Comparison of ENCODE assay signal across 9 mouse cellular contexts in the genomic region with DNA sequence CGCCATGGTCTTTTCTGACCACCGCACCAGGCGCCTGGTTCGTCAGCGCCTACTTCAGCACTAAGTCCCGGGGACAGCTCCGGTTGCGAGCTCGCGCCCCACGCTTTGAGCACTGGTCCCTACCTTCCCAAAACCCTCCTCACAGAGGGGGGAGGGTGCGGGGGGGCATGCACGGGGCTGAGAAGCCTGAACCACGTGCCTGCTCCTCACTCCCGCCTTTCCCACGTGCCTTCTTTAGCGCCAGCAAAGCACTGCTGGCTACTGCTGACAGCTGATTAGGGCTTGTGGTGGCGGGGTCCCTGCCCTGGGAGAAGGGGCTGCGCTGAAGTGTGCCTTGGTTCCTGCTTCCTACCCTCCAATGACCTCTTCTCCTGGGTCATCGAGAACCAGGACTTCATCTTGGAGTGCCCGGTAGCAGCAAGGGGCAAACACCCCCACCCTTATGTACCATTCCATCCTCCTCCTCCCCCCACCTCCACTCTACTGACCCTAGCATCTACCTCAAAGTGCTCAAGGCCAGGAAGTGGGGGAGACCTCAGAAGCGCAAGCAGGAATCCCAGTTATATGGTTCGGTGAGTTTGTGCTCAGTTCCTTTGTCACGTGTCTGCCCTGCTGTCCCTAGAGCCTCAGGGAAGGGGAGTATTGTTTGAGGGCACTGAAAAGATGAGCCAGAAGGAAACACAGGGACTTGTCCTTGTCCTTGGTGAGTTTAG. TPM values are rescaled to one million over a fixed set of nuclear protein-coding genes. Genes with fewer than 3 reads are reported as not detected.
DNase-seq lines count a peak whose midpoint lies in the region; ATAC-seq and TF ChIP-seq lines count a peak whose summit lies in the region.
"Had no signal": no experiment of that assay in that cellular context is flagged by ENCODE, and none has a peak within 500 bp of the region (broad histone marks: within the 10 kb centered on the region; RNA-seq: fewer than 3 reads in every experiment).

Gene Cplx3, minus strand, starts transcription at position 143 of the 713 bp plus-strand sequence.

- no peak for ATAC-seq in inflammation-experienced regulatory T-cells, adult 6 months

- TF ChIP-seq CTCF in layer of hippocampus, adult 2 months (conservative IDR thresholded peaks at IDR 0.05) = no peak

- H3K4me1 ChIP-seq in hindbrain, embryonic 10.5 days (replicated peaks) = peaks cover 40% of the 10 kb centered on the region

- no peaks in the 10 kb centered on the region for H3K36me3 ChIP-seq in hindbrain, embryonic 10.5 days

- 6% methylated on average over 24 of the region's 24 CpGs for WGBS in hindbrain, embryonic 10.5 days

- H3K27me3 ChIP-seq in hindbrain, embryonic 10.5 days (ENCODE audit: insufficient read depth, poor library complexity, severe bottlenecking) = peaks cover 34% of the 10 kb centered on the region

- H3K4me3 ChIP-seq in hindbrain, embryonic 10.5 days = peak within 1 kb of the TSS; percentile 33
- H3K4me3 ChIP-seq in layer of hippocampus, adult 2 months = no peak within 1 kb of the TSS

- H3K27ac ChIP-seq in hindbrain, embryonic 10.5 days = no peak within 1 kb of the TSS
- H3K27ac ChIP-seq in layer of hippocampus, adult 2 months = no peak within 1 kb of the TSS

- intact Hi-C loops in left cerebral cortex, postnatal 36 days (cut with DNase I) = no loop called here

- no peaks in the 10 kb centered on the region for H3K9me3 ChIP-seq in hindbrain, embryonic 10.5 days

- peak; percentile 40 for DNase-seq in right cerebral cortex, postnatal 4 days
- DNase-seq in right cerebral cortex, postnatal 36 days (ENCODE audit: low spot score in 2 of 2) = no peak
- peak; percentile 80 for DNase-seq in embryo, embryonic 10 days (ENCODE audit: low spot score)
- peak; percentile 73 for DNase-seq in hindbrain, embryonic 10.5 days (ENCODE audit: low spot score)
- DNase-seq in left cerebral cortex, postnatal 36 days (ENCODE audit: low spot score in 2 of 2) = no peak
- DNase-seq in naive thymus-derived CD4-positive, alpha-beta T cell, adult 2 months (ENCODE audit: low read depth) = peak; percentile 43
- DNase-seq in layer of hippocampus, adult 2 months (ENCODE audit: low spot score in 2 of 2) = no peak

RNA-seq across cellular contexts. Expression of gene Cplx3, which starts in this region (rescaled TPM):
- polyA plus RNA-seq in hindbrain, embryonic 10.5 days (2016; fragmentation: Nextera tagmentation; extraction: Ambion mirVana) = 0.88 and 2.8 TPM in 2 replicates
- total RNA-seq in left cerebral cortex, postnatal 36 days (2021) = 10 to 100 TPM; 16.3 to 27.4 TPM
- total RNA-seq in layer of hippocampus, adult 2 months (2021) = 1 to 10 TPM; 3.7 to 5.9 TPM
- polyA plus RNA-seq in inflammation-experienced regulatory T-cells, adult 6 months (2017; shearing (Covaris generic)) = not detected
- total RNA-seq: neutrophil, adult 5-6 weeks had no signal

Comparison
In these comparisons a context has a peak if more than half of its experiments do, and no peak if none do; other contexts are left out.
1. DNase-seq: peak in right cerebral cortex, postnatal 4 days (single experiment), embryo, embryonic 10 days (single experiment), hindbrain, embryonic 10.5 days (single experiment) and naive thymus-derived CD4-positive, alpha-beta T cell, adult 2 months (single experiment); none in right cerebral cortex, postnatal 36 days (0 of 2), left cerebral cortex, postnatal 36 days (0 of 2) and layer of hippocampus, adult 2 months (0 of 2).